Mouse (Mus musculus) urinary bladder, postnatal 36 days (tissue): Measurements from ENCODE around the gene Rmnd5b.

Experiments
- DNase-seq, 2 experiments: peaks; one replicate each; pipeline ENCODE4 v3.0.0; 2022; ENCODE audit warnings: low spot score in 2 of 2, mixed read lengths in 1 of 2

Gene Rmnd5b

GRCm38 (mm10) chr11:51593368-51593767 lies 42.3 kb downstream of the Rmnd5b start:
- DNase-seq = no peak

GRCm38 (mm10) chr11:51591915-51592314 lies 43.8 kb downstream of the Rmnd5b start:
- DNase-seq = no peak

DNA sequence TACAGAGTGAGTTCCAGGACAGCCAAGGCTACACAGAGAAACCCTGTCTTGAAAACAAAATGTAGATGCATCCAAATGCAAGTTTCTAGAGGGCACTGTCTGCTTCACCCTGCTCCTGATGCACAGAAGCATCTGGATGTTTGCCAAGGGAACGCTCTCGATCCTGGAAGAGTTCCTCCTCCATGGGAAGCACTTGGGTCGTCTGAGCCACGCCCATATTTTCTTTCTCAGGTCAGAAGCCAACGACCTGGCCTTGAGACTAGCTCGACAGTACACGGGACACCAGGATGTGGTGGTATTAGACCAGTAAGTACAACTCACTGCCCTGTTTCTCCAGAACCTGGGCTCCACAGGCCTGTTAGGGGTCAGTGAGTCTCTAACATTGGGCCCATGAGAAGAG lies 44.5 kb downstream of the Rmnd5b start:
- DNase-seq = no peak

DNA sequence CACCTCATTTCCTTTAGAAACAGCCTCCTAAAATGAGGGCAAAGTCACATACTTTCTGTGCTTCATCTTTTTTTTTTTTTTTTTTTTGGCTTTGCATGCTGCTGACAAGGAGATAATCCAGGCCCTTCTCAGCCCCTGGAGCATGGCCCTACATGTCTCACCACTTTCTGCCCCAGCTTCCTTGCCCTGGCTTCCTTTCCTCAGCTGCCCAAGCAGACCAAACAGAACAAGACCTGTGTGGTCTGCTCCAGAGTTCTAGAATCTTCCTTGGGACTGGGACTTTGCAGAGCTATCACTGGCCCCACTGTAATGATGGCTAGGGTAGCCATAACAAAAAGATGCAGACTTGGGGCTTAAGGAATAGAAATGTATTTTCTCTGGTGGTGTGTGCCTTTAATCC lies 45.7 kb downstream of the Rmnd5b start:
- no peak for DNase-seq

DNA sequence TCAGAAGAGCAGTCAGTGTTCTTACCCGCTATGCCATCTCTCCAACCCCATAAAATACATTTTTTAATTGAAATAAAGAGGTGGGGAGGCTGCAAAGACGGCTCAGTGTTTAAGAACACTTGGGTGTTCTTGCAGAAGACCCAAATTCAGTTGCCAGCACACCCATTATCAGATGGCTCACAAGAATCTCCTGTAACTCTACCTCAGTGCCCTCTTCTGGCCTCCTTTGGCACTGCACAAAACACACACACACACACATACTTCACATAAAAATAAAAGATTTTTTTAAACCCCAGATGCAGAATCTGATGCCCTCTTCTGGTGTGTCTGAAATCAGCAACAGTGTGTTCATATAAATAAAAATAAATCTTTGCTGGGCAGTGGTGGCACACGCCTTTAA lies 46.9 kb downstream of the Rmnd5b start:
- DNase-seq = no peak

DNA sequence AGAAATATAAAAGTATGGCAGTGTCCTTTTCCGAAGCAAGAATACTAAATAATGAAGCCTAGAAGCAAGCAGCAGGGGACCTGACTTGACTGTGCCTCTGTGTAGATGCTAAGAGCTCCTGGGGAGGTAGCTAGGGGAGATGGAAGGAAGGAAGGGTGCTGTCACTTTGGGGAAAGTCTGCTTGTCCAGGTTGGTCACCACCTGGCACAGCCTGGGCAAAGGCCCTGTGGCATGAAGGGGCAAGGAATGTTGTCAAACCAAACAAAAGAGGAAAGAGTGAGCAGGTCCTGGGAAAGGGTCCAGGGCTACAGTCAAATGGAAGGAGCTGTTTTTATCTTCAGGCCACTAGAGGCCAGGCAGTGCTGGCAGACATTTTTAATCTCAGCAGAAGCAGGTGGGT lies 48.6 kb downstream of the Rmnd5b start:
- DNase-seq = no peak

GRCm38 (mm10) chr11:51586411-51586810 lies 49.3 kb downstream of the Rmnd5b start:
- DNase-seq = no peak

GRCm38 (mm10) chr11:51585608-51586252 lies 50.0 kb downstream of the Rmnd5b start:
- no peak for DNase-seq

DNA sequence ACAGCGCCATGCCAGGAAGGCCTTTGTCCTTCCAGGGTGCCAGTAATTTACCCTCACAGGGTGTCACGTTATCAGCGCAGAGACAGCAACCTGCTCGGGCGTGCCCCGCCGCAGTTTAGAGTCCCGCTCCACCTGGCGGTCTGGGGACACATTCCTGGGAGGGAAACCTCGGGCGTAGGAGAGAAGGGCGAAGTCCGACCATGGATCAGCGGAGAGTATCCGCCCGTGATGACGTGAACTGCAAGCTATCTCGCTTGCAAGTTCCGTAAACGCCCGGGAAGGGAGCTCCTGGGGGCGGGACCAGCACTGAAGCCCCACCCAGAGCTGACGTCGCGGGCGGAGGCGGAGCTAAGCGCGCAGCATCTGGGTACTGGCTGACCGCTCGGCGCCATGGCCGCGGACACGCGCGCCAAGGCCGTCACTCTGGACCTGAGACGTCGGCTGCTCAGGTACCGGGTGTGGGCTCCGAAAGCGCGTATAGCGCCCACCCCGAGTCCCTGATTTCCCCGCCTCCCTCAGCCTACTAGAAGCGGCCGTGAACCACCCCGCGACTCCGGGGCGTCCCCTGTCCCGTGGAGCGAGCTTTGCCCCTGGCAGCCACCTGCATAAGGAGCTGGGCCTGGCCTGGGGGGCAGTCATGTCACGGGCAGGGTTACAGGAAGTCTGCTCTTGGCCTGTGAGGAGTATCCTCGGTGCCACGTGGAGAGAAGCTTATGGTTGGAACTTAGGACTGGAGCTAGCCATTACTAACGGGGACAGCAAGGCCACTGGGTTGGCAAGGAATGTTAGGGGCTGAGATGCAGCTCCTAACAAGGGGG lies 51.1 kb downstream of the Rmnd5b start, which contains the start of gene Phykpl:
TSS of gene Phykpl (plus strand) at position 327 of the 818 bp plus-strand sequence.
- peak; percentile 98 for DNase-seq

- DNase-seq = peak in 1 of 2 experiments; percentile 20
Measured at GRCm38 (mm10) chr11:51584057-51584430, 51.7 kb downstream of the Rmnd5b start.

DNA sequence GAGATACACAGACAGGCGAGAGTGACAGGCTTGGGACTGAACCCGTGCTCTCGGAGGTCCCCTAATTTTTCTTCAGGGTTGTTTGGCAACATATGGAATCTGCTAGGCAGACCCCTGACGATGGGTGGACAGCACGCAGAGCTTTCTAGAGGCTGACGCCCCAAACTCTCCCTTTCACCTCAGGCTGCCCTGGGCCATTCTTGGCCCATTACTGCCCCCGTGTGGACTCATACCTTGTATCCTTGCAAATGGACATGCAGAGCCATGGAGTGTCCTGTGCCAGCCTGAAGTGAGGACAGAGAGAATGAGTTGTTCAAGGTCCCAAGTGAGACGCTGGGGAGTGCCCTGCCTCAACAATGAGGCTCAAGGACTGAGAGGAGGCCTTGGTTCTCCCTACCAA lies 53.0 kb downstream of the Rmnd5b start:
- DNase-seq = peak; percentile 51 to 66

DNA sequence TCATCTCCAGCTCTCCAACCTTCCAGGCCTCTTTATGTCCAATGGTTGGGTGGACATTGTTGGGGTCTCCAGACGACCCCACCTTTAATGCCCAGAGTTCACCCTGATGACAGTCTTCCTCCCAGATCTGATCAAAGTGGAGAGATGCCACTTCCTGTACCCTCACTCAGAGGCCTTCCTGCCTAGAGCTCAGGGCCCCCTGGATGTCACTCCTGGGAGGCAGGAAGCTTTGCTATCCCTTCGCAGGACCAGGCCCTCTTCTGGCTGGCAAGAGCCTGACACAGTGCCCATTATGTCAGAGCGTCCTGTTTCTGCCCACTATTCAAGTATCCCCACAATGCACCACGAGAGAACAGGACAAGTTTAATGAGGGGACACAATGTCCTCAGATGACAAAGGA lies 56.7 kb downstream of the Rmnd5b start:
- DNase-seq = no peak

GRCm38 (mm10) chr11:51577587-51577986 lies 58.1 kb downstream of the Rmnd5b start:
- DNase-seq = no peak

DNA sequence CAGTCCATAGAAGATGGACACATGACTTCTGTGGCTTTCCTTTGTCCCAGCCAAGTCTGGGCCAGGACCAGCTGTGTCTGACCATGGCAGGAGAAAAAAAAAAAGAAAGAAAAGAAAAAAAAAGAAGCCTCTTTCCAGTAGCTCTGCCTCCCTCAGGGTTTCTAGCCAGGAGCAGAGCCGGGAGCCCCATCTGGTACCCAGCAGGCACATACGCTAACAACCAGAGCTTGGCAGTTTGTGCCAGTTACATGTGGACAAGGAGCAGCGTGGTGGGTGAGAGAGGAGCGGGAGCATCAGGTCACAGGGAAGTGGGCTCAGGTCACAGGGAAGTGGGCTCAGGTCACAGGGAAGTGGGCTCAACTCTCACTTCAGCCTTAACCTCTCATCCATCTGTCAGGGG lies 59.2 kb downstream of the Rmnd5b start:
- DNase-seq = no peak
